Mouse (Mus musculus): ENCODE measurements around the gene Gabpb2. TPM values are rescaled to one million over a fixed set of nuclear protein-coding genes. Genes with fewer than 3 reads are reported as not detected.

Gene Gabpb2
- total and polyA plus RNA-seq, 3 experiments: 72.2 to 92.8 (median 82.2) TPM

DNA sequence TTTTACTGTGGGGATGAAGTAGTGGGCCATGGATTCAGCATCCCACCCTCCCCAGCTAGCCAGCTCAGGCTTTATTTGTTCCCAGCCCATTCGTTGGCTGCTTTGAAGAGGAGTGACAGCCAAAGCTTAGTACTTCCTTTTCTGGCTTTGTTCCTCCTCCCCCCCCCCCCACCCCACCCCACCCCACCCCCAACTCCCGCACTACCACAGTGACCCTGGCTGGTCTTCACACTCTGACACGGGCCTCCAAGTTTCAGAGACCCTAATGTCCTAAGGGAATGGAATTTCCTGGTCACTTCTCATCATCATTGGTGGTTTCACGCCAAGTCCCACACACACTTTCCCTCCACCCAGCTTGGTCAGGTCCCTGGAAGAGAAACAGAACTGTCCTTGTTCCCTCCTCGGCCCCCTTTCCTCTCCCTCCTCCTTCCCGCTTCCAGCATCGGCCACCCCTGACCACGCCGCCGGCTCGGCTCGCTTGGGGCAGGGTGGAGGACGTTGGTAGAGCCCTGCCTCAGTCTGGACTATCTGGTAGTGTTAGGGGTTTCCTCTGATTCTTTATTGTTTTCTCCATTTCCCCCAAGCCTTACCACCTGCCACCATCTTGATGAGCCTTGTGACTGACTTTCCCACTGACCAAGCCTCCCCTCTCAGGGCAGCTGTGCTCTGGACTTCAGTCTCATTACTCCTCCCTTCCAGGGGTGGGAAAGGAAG is 12.2 kb upstream of the Gabpb2 start:
- Histone ChIP-seq H3K4me1 (ENCODE audit: control insufficient read depth in 1 of 2, insufficient read depth in 2 of 2, low read length in 2 of 2) (peaks cover 20 to 28% of the 10 kb centered on the region in 2 experiments), H3K27me3 (ENCODE audit: control insufficient read depth in 1 of 2, insufficient read depth in 2 of 2, low read length in 2 of 2) (no peaks in the 10 kb centered on the region), H3K79me2 (ENCODE audit: control insufficient read depth, insufficient read depth, low read length, poor library complexity) (peaks cover 67% of the 10 kb centered on the region), H3K9ac (ENCODE audit: control insufficient read depth, low read depth, low read length, poor library complexity, severe bottlenecking) (peak overlapping the region; percentile 84), H3K36me3 (ENCODE audit: control insufficient read depth in 1 of 2, insufficient read depth in 2 of 2, low read length in 2 of 2) (peaks cover 30 to 37% of the 10 kb centered on the region in 2 experiments), H3K27ac (ENCODE audit: control insufficient read depth, low read depth, low read length) (peak overlapping the region; percentile 92), H3K9me3 (replicated peaks; ENCODE audit: insufficient read depth, low read length) (no peaks in the 10 kb centered on the region), H3K4me3 (ENCODE audit: control insufficient read depth in 1 of 2, insufficient read depth in 1 of 2, low read depth in 2 of 2, low read length in 2 of 2) (peak overlapping the region; percentile 66 to 73)
- TF ChIP-seq E2F4 (IDR thresholded peaks at IDR 0.05; ENCODE audit: borderline replicate concordance, low read depth, low read length) (no peak), MYC (IDR thresholded peaks at IDR 0.05; ENCODE audit: low read depth, low read length) (no peak), ZKSCAN1 (IDR thresholded peaks at IDR 0.05; ENCODE audit: low read depth, low read length) (no peak), ELF1 (IDR thresholded peaks at IDR 0.05; ENCODE audit: low read depth, low read length) (no peak), ZNF384 (IDR thresholded peaks at IDR 0.05; ENCODE audit: low read depth, low read length) (no peak), CTCF (IDR thresholded peaks at IDR 0.05 in 2 of 3, conservative IDR thresholded peaks at IDR 0.05 in 1 of 3; ENCODE audit: control insufficient read depth in 1 of 3, insufficient read depth in 1 of 3, low read depth in 2 of 3, low read length in 3 of 3, poor library complexity in 1 of 3, severe bottlenecking in 1 of 3) (no peak), UBTF (IDR thresholded peaks at IDR 0.05; ENCODE audit: borderline replicate concordance, insufficient read depth, low read depth, low read length) (0 out of 2 replicates have a peak, but pooled peaks have one; percentile 73), SMC3 (IDR thresholded peaks at IDR 0.05; ENCODE audit: low read depth, low read length) (no peak), POLR2A (IDR thresholded peaks at IDR 0.05; ENCODE audit: control insufficient read depth in 1 of 2, insufficient read depth in 1 of 2, low read depth in 1 of 2, low read length in 2 of 2, poor library complexity in 1 of 2) (peak in 1 of 2 experiments; percentile 69; a peak in 2 of 4 replicates), TBP (IDR thresholded peaks at IDR 0.05; ENCODE audit: low read depth, low read length) (peak; percentile 67; the same call in 1 of the 2 replicates), MAZ (IDR thresholded peaks at IDR 0.05; ENCODE audit: low read depth, low read length) (no peak), RAD21 (IDR thresholded peaks at IDR 0.05; ENCODE audit: low read depth, low read length) (no peak), CHD2 (IDR thresholded peaks at IDR 0.05; ENCODE audit: low read length) (no peak), TAL1 (IDR thresholded peaks at IDR 0.05; ENCODE audit: low read length) (no peak)
- DNase-seq (ENCODE audit: low read depth, low spot score): peak; percentile 80

- H3K4me3 ChIP-seq (ENCODE audit: control insufficient read depth in 1 of 2, insufficient read depth in 1 of 2, low read depth in 2 of 2, low read length in 2 of 2): peak overlapping the region; percentile 66 to 73
- H3K9ac ChIP-seq (ENCODE audit: control insufficient read depth, low read depth, low read length, poor library complexity, severe bottlenecking): peak overlapping the region; percentile 81
- H3K9me3 ChIP-seq (replicated peaks; ENCODE audit: insufficient read depth, low read length): no peaks in the 10 kb centered on the region
- TF ChIP-seq MAZ (IDR thresholded peaks at IDR 0.05; ENCODE audit: low read depth, low read length): no peak
- TF ChIP-seq ELF1 (IDR thresholded peaks at IDR 0.05; ENCODE audit: low read depth, low read length): no peak
- TF ChIP-seq ZKSCAN1 (IDR thresholded peaks at IDR 0.05; ENCODE audit: low read depth, low read length): no peak
- no peak for TF ChIP-seq POLR2AphosphoS5 (IDR thresholded peaks at IDR 0.05; ENCODE audit: borderline replicate concordance, low read depth, low read length)
- TF ChIP-seq GABPA (IDR thresholded peaks at IDR 0.05; ENCODE audit: low read depth, low read length): no peak
- TF ChIP-seq HCFC1 (IDR thresholded peaks at IDR 0.05; ENCODE audit: low read depth, low read length): no peak
- no peak for TF ChIP-seq CHD2 (IDR thresholded peaks at IDR 0.05; ENCODE audit: low read length)
- TF ChIP-seq UBTF (IDR thresholded peaks at IDR 0.05; ENCODE audit: borderline replicate concordance, insufficient read depth, low read depth, low read length): peak; percentile 34; the same call in 1 of the 2 replicates
- no peak for TF ChIP-seq SIN3A (IDR thresholded peaks at IDR 0.05; ENCODE audit: low read length)
- peak; percentile 61; the same call in 1 of the 2 replicates for TF ChIP-seq TBP (IDR thresholded peaks at IDR 0.05; ENCODE audit: low read depth, low read length)
- TF ChIP-seq E2F4 (IDR thresholded peaks at IDR 0.05; ENCODE audit: borderline replicate concordance, low read depth, low read length): no peak
- peaks cover 67% of the 10 kb centered on the region for H3K79me2 ChIP-seq (ENCODE audit: control insufficient read depth, insufficient read depth, low read length, poor library complexity)
- peak; percentile 88 for DNase-seq (ENCODE audit: low read depth, low spot score)
- no peaks in the 10 kb centered on the region for H3K27me3 ChIP-seq (ENCODE audit: control insufficient read depth in 1 of 2, insufficient read depth in 2 of 2, low read length in 2 of 2)
- H3K4me1 ChIP-seq (ENCODE audit: control insufficient read depth in 1 of 2, insufficient read depth in 2 of 2, low read length in 2 of 2): peaks cover 20 to 28% of the 10 kb centered on the region in 2 experiments
- peaks cover 22 to 37% of the 10 kb centered on the region in 2 experiments for H3K36me3 ChIP-seq (ENCODE audit: control insufficient read depth in 1 of 2, insufficient read depth in 2 of 2, low read length in 2 of 2)
- H3K27ac ChIP-seq (ENCODE audit: control insufficient read depth, low read depth, low read length): peak overlapping the region; percentile 77
Observed at GRCm38 (mm10) chr3:95228894-95229780, 11.4 kb upstream of the Gabpb2 start.
